Mouse (Mus musculus) thymus, adult 2 months (tissue): ENCODE data around the gene Snap25.

Source experiments
- CTCF ChIP-seq: fragments of 200-500 bp; IDR thresholded peaks from 2 replicates; pipeline ENCODE4 v1.5.1; 2012; ENCODE audit warnings: mild to moderate bottlenecking, control low read depth, low read length, moderate library complexity, borderline replicate concordance; ENCODE audit not compliant: control insufficient read depth, poor library complexity, insufficient read depth; ENCODE audit errors: extremely low read depth
- POLR2A ChIP-seq: fragments of 200-500 bp; IDR thresholded peaks from 2 replicates; pipeline ENCODE4 v1.6.1; 2012; ENCODE audit warnings: mild to moderate bottlenecking, low read length, control low read depth, moderate library complexity; ENCODE audit not compliant: control insufficient read depth, poor library complexity, insufficient read depth; ENCODE audit errors: extremely low read depth

DNA sequence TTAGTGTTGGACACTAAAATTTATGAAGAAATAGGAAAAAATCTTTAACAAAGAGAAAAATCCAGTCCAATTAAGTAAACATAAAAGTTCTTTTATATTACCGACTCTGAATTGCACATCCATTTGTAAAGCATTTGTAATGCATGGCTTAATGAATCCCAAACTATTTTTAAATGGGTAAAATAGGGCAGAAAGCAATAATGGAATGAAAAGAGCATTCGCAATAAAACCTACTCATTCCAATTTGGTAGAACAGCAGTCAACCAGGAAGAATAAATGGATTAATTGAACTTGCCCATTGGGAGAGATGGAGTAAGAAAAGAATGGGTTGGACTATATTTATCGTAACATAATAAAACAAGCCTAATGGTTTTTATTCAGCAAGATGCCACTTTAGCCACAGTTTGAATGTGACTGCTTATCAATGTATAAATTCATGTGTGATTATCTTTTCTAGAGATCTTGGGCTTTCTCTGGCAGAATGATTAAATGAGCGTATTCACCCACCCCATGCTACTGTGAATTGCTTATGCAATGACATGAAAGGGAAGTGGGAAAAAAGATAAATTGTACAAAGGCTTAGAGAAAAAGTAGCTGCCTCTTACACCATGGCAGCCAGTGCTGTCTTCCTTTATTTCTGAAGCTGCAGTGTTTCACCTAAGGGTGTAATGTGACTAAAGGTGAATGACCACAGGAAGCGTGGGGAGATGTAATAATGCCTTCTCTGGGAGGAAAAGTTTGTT lies 45.7 kb downstream of the Snap25 start:
- no peak for TF ChIP-seq POLR2A
- no peak for TF ChIP-seq CTCF
